Mouse (Mus musculus) CH12F3 (cell line): Measurements from ENCODE around the gene Gria1.

Experiments
- in situ Hi-C: fragments of 300-500 bp; cut with MboI; formaldehyde crosslinking; loops from 2 replicates; pipeline ENCODE4 v1.14.3; 2020; ENCODE audit warnings: low sequenced_read_pairs

Gria1 gene

DNA sequence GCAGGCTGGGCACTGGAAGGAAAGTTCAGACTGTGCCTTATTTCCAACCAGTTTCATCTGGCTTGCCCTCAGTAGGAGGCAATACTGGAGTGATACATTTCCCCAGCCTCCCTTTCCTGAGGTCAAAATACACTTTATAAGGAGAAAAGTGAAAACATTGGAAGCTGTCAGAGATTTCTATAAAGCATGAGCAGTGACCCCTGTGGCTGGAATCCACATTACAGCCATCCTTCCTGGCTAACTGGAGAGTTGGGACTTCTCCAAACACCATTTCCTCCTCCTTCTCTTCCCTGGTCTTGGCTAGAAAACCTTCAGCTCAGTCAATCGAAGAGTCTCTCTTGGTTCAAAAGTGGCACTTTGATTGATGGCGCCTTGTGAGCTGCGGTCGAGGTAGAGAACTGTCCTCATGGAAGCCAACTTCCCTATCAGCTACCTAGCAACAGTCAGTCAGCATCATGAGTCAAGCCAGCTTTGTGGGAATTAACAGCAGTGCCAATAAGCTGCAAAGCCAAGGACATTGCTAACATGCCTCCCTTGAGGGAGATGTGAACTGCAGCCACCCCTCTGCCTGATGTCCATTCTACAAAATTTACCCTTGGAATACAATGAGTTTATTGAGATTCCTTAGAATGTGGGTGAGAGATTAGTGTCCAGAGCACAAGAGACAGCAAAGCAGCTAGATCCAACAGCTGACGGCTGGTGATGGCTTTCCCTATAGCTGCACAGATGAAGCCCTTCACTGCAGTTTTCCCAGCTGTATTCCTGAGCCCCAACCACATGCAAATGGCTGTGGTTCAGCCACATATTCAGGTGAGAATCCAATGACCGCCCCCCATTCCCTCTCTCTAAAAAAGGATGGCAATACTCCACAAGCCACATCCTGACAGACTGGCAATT, 40.7 kb downstream of the Gria1 start:
- in situ Hi-C loops = no loop called here

DNA sequence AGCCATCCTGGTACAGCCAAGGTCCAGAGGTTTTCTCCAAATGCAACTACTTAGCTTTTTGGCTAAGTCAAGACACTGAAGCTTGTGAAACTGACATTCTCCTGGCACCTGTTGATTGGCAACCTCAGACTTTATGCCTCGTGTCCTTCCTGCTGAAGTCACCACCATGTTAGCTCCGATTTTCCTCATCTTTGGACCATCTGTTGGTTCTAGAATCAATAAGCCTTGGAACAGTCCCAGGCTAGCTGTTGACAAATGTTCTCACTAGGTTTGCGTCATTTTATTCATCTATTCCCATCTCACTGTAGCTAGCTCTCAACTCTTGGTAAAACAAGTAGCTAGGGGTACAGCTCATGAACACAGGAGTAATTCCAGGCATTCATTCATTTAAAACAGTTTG, 51.3 kb downstream of the Gria1 start:
- in situ Hi-C loops = no loop called here

DNA sequence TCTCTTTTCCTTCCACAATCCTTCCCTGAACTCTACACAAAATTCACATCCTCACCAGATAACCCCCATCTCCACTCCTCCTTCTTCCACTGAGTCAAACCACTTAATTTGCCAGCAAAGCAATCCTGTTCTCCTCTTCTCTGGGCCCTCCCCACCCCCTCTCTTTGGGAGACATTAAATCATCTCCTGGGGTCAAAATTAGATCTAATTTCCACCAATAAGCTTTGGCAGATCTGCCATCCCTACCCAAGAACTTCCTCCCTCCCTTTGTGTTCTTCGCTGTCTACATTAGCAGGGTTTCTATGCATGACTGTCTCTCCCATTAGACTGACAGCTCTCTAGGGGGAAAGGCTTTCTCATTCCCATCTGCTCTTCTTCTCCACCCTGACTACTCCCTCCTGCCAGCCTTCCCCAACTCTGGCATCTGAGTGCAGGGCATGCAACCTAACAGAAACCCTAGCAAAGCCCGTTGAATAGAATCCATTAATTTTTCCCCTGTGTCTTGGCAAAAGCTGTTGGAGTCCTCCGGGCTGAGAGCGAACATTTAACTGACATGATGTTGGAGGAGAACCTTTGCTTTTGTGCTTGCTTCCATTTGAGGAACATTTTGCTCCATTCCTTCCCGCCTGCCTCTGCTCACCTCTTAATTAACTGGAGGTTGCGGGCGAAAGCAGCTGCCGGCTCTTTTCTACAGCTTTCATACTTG, 59.2 kb downstream of the Gria1 start:
- in situ Hi-C loops = no loop called here

DNA sequence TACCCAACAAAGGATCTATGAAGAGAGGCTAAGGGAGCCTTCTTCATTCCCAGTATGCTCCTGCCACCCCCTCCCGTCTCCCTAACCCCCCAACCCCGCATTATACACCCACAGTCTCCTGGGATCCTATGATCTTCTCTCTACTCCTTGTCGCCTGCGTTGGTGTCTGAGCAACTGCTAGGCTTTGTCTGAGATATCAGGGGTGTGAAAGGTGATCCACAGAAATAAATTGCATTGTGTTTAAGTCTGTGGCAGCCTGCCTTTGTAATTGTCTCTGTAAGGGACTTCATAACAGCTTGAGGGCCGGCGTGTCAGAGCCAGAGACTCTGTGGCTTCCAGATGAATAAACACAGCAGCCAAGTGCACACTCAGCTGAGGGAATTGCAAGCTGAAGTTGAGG, 61.0 kb downstream of the Gria1 start:
- in situ Hi-C loops = no loop called here

DNA sequence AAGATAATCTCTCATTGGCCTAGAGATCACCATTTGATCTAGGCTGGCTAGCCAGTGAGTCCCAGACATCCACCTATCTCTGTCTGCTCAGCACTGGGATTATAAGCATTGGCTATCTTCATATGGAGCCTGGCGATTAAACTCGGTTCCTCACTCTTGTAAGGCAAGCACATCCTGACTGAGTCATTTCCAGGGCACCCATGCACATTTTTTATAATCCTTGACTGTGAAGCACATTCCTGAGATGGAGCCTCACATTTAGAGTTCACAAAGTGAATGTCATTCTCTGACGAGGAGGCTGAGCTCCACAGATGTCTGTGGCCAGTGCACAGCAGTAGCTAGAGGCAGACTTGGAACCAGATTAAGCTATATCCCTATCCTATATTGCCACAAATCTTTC, 68.2 kb downstream of the Gria1 start:
- in situ Hi-C loops = no loop called here

DNA sequence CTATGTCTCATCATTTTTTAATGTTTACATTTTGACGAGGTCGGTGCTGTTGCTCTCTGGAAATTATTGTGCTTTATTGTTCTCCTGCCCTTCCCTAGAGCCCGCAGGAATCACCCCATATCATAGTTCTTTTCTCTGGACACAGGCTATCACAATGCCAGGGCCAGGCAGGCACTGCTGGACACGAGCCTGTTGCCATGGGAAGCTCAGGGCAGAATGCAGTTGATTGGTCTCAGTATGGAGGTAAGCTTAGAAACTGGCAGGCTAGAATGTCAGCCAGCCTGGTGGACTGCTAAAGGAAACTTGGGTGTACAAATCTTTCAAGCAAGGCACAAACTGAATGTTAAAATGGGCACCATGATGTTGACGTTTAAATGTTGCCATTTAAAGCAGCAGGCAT, 78.3 kb downstream of the Gria1 start:
- in situ Hi-C loops = no loop called here

DNA sequence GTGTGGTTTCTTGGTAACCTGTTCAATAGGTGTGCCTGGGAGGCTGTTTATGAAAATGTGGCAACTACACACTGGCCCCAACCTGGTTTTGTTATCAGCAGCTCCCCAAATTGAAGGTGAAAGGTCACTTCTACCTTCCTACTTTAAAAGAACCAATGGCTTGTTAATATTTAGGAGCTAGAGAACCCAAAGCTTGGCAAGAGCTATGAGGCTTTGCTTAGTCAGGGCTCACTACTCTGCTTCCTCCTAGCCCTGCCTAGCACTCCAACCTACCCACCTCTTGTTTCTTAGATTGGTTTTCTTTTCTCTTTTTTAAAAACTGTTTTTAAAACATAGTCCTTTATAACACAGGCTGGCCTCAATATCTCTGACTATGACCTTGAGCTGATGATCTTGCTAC, 79.5 kb downstream of the Gria1 start:
- in situ Hi-C loops = no loop called here

DNA sequence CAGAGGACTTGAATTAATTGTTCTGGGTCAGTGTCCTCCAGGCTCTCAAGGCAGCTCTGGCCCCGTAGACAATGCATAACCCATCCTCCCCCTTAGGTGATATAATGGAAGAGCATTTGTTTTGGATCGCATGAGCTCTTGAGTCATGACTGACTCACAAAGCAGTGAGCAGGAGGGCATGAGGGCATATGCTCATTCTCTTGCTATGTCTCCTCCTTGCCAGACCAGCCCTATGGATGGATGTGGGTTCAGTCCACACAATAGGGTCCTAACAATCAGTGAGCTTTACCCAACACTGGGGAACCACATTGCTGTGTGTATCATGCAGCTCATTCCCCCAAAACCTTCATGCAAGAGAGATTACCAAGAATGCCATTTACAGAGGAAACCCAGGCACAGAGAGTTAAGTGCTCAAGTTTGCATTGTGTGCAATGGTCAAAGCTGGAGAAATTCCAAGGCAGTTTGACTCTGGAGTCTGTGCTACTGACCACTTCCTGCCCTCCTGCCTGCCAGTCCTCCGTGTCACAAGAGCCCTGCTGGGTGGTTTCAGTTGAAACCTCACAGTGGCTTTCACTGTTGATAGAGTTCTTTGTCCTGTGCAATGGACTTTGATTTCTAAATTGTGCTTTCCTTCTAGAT, 80.2 kb downstream of the Gria1 start:
- in situ Hi-C loops = no loop called here

DNA sequence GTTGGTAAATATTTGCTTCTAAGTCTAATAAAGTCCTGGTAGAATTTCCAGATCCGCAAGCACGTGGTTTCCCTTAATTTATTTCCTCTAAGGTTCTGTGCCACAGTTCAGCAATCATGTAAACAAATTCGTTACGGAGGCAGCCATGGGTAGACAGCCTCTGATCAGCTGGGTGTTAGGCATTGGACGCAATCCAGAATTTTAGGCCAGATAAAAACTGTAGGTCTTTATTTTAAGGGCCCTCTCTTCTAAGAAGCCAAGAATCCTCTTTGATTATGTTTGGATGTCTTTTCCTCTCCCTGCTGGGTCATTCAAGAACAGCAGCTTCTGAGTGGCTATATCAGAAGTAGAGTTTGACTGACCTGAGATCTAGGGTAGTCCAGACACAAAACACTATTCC, 89.3 kb downstream of the Gria1 start:
- in situ Hi-C loops = no loop called here

DNA sequence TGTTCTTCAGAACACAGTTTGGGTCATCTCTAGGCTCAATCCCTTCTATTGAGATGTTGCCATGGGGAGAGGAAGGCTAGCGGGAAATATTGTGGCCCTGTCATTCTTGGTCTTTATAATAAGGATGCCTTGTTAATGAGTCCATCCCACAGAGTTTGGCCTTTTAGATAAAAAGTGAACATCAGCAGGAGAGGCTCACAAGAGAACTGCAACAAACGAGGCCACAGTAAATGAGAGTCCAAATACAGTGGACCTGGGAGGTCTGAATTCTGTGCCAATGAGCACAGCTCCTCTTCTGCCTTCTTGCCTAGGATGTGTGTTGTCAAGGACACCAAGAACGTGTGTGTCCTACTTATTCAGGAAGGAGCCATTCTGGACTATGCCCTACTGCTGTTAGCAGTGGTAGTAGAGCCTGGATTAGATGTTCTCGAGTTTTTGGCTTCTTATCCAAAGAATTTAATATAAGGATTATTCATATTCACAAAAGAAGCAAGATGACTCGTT, 92.6 kb downstream of the Gria1 start:
- in situ Hi-C loops = no loop called here

DNA sequence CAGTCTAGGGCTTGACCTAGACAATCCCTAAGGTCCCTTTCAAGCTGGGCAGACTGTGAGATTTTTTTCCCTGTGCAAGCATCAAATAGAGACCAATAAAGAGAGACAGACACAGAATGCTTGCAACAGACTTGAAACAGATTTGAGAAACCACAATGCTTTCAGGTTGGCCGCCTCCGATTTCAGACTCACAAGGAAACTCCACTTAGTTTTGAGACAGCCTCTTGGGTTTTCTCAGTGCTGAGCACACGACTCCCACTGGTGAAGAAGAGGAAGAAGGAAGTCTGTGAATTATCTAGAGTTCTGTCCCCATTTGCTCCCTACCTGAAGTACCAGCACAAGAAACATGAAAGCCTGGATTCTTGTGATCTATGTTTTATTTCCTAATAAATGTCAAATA, 94.5 kb downstream of the Gria1 start:
- in situ Hi-C loops = no loop called here

DNA sequence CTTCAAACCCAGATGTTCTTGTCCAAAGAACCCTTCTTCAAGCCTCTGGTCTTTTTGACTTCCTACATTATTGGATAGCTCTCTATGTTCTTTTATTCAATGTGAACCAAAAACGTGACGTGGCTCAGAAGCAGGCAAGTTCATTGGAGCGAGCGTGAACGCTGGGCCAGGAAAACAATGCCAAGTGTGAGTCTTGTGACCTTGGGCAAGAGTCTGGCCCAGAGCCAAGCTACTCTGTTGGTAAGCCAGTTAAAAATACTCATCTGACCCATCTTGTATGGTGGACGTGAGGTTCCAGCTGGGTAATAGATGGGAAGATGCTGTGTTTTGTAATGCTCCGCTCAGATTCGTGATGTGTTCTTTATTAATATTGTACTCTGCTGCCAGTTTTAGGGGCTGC, 101.2 kb downstream of the Gria1 start:
- in situ Hi-C loops = no loop called here

DNA sequence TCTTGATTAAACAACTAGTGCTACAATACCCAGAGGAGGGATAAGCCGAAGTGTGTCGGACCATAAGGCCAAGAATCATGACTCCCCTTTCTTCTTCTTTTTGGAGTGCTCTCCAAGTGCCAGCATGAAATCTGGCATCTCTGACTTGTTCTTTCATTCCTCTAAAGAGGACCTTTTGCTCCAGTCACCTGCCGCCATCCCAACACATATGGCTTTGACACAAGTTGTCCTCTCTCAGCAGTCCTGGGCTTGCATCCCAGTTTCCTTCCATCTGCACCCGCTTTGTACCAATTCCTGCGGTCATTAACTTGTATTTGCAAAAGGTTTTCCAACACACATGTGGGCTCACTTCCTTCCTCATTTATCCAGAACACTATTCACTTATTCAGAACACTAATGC, 103.2 kb downstream of the Gria1 start:
- in situ Hi-C loops = no loop called here

DNA sequence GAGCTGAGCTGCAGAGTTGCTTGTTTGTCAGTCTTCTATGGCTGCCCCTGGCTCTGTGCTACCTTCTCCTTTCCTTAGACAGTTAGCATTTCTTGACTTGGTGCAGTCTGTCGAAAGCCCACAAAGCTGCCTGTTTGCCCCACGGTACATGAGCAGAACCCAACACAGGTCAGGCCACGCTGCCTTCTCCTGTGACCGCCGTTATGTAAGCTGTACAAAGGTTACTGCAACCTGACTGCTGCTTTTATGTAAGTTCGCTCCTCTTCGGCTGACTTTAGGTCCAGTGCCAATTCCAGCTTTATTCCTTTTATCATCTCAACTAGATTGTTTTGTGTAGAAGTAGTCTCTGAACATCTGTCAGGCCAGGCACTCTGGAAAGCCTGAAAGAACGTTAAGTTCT, 115.9 kb downstream of the Gria1 start:
- in situ Hi-C loops = no loop called here

DNA sequence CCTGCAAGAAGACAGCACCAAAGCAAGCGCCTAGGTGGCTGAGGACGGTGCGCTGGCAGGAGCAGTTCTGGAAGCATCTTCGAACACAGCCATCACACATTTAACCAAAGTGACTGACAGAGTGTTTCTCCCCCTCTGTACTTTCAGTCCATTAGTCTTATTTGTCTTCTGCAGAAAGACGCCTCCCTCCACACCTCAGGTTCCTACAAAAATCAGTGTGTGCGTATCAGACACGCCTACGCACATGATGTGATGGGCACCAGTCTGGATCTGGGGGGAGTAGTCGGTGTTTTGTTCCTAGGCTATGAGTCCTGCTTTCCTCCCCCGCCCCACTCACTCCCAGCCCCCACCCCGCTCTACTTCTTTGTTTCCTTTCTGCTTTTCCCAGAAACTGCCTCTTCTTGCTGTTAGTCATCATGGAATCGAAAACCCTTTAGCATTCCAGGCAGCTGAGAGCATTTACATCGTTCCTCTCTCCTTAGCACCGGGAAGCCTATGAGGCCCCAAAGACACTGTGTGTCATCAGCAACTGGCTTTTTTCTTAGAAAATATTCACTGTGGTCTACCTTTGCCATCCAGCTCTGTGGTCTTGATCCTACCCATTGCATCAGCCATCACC, 129.1 kb downstream of the Gria1 start:
- in situ Hi-C loops = no loop called here

DNA sequence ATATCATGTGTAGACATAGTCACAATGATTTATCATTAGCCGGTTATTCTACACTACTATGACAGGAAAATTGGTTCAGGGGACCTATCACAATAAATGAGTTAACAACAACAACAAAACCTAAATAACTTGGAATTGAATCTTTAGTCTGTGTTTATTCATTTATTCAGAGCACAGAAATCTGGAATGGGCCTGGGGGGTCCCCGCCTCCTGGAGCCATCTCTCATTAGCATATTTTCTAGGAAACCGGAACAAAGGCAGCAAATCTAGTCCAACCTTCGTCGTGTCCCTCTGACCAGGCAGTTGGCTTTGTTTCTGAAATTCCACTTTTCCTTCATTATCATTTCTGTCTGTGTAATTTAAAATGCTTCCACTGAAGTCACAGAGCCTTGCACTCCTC, 132.5 kb downstream of the Gria1 start:
- in situ Hi-C loops = no loop called here

DNA sequence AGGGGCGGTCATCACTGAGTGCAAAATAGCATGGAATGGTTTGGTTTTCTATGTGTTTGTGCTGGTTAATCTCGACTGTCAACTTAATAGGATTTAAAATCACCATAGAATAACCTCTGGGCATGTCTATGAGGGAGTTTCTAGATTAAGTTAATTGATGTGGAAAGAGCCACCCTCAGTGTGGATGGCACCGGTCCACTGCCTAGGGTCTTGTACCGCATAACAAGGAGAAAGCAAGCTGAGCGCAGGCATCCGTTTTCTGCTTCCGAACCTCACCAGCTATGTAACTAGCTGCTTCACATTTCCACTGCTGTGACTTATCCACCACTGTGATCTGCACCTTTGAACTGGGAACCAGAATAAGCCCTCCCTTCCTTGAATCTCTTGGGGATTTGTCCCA, 134.0 kb downstream of the Gria1 start:
- in situ Hi-C loops = no loop called here

DNA sequence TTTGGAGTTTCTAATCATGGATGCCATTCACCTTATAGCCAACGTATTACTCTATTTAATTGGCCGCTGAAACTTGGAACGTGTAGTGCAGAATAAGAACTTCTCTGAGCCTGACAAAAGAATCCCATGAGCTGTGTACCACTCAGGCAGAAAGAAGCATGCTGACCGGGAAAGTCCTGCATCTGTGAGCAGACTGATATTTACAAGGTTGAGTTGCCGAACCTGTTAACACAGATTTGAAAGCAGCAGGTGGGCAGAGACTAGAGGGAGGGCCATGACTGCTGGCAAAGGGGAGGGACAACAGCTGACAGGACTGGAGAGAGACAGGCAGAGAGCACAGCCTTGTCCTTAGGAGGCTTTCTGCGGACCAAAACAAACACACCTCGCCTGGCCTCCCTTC, 134.5 kb downstream of the Gria1 start:
- in situ Hi-C loops = no loop called here

DNA sequence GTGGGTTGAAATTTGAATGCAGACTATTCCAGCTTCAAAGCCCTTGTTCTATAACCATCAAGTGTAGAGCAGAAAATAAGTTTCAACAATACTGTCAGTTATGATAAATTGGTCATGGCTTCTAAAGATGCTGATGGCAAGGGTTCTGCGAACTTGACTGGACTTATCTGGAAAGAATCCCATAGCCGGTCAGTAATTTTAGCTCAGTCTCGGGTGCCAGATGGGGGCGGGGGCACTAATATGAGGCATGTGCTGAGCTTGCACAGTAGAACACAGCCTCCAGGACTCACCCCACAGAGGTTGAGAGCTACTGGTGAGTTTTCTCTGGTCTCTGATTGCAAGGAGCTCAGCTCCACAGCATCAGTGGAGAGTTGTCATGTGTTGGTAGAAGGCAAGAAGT, 140.5 kb downstream of the Gria1 start:
- in situ Hi-C loops = no loop called here

DNA sequence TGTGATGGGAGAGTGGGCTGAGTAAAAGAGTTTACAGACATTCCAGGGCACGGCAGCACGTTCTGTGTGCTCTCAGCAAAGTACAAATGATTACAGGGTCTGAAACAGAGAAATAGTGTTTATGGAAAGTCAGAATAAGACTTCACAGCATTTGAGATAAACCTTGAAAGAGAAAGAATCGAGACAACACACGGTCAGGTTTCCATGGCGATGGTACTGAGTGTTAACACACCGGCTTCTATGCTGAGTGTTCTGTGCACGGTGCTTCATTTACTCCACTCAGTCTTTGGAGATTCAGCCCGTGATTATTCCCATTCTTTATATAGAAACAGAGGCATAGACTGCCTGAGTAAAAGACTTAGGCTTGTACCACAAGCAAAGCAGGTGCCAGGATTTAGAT, 143.8 kb downstream of the Gria1 start:
- in situ Hi-C loops = no loop called here

DNA sequence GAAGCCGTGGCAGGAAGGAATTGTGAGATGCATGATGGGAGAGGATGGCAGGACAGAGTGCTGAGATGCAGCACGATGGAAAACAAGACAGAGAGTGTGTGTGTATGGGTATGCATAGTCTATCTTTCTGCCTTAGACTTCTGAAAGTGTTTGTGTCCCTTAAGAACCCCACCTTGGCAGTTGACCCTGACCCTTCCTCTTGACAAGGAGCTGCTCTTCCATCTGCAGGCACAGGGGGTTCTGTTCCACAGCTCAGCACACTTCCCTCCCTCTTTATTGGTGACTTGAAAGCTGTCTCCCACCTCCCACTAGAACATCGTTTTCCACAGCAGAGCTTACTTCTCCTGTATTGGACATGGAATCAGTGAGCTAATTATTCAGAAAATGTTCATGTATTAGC, 148.2 kb downstream of the Gria1 start:
- in situ Hi-C loops = no loop called here
